Mouse (Mus musculus) forebrain, postnatal 0 days (tissue): ENCODE data around the gene Nup107. TPM values are rescaled to one million over a fixed set of nuclear protein-coding genes. Genes with fewer than 3 reads are reported as not detected.

Experiments used
- ATAC-seq: fragments of 200-750 bp; cut with Nextera tagmentation; 2 replicates; pipeline ENCODE4 v1.8.0; 2017; ENCODE audit warnings: mild to moderate bottlenecking, moderate library complexity
- DNase-seq: peaks from one replicate; pipeline ENCODE4 v3.0.0-alpha.2; 2015
- H3K27ac ChIP-seq: fragments of 300-500 bp; sonication (generic); 2 replicates; pipeline ENCODE4 v1.5.1; 2014; ENCODE audit warnings: low read depth, mild to moderate bottlenecking, antibody characterized with exemption, low read length, moderate library complexity, mixed read lengths
- H3K27me3 ChIP-seq: fragments of 300-500 bp; sonication (generic); 2 replicates; pipeline ENCODE4 v1.6.1; 2014; ENCODE audit warnings: mild to moderate bottlenecking, low read length, mixed read lengths; ENCODE audit not compliant: insufficient read depth
- H3K36me3 ChIP-seq: fragments of 300-500 bp; sonication (generic); 2 replicates; pipeline ENCODE4 v1.6.1; 2014; ENCODE audit warnings: mild to moderate bottlenecking, moderate library complexity; ENCODE audit not compliant: insufficient read depth
- H3K4me1 ChIP-seq: fragments of 300-500 bp; sonication (generic); 2 replicates; pipeline ENCODE4 v1.6.1; 2014; ENCODE audit warnings: antibody characterized with exemption; ENCODE audit not compliant: insufficient read depth
- H3K4me2 ChIP-seq: fragments of 300-500 bp; sonication (generic); 2 replicates; pipeline ENCODE4 v1.6.1; 2014; ENCODE audit warnings: low read depth, mild to moderate bottlenecking, moderate library complexity
- H3K4me3 ChIP-seq: fragments of 300-500 bp; sonication (generic); 2 replicates; pipeline ENCODE4 v1.5.1; 2014; ENCODE audit warnings: low read depth, low read length, mixed read lengths
- H3K9ac ChIP-seq: fragments of 300-500 bp; sonication (generic); 2 replicates; pipeline ENCODE4 v1.6.1; 2014; ENCODE audit warnings: mild to moderate bottlenecking
- H3K9me3 ChIP-seq: fragments of 300-500 bp; sonication (generic); 2 replicates; pipeline ENCODE4 v1.6.1; 2016; ENCODE audit warnings: low read length
- CTCF ChIP-seq: sonication (generic); IDR thresholded peaks from 2 replicates; pipeline ENCODE4 v1.5.1; 2016; ENCODE audit warnings: antibody characterized with exemption, control low read depth, low read depth
- WGBS: fragments of 180-500 bp; shearing (Covaris S2); extraction: QIAGEN DNeasy Blood & Tissue Kit; methylation state at CpG from one replicate; pipeline ENCODE4 v1.1.7; 2014; 5-methylcytosine and 5-hydroxymethylcytosine counted together
- polyA plus RNA-seq: library from polyadenylated mRNA; unstranded; fragments of >200 nt; fragmentation: Nextera tagmentation; extraction: Ambion mirVana; gene quantifications from 2 replicates; pipeline ENCODE4 v1.2.1, GENCODE M21; 2015
- total RNA-seq: library from RNA; depleted of rRNA; stranded (reverse); fragments of >200 nt; gene quantifications from 2 replicates; pipeline ENCODE4 v1.2.3, GENCODE M21; 2014

Gene Nup107
- total and polyA plus RNA-seq, 2 experiments from 2014 or later: 27.1 to 38.8 TPM

GRCm38 (mm10) chr10:117830797-117831196 lies 38.3 kb upstream of the Nup107 start:
- Histone ChIP-seq H3K27ac (no peak overlapping the region), H3K9ac (no peak overlapping the region), H3K4me3 (no peak overlapping the region), H3K4me2 (no peak overlapping the region), H3K4me1 (no peaks in the 10 kb centered on the region), H3K36me3 (no peaks in the 10 kb centered on the region), H3K9me3 (no peaks in the 10 kb centered on the region), H3K27me3 (no peaks in the 10 kb centered on the region)
- 93% methylated on average over 3 of the region's 3 CpGs for WGBS
- DNase-seq (no peak), ATAC-seq (no peak)
- no peak for TF ChIP-seq CTCF

DNA sequence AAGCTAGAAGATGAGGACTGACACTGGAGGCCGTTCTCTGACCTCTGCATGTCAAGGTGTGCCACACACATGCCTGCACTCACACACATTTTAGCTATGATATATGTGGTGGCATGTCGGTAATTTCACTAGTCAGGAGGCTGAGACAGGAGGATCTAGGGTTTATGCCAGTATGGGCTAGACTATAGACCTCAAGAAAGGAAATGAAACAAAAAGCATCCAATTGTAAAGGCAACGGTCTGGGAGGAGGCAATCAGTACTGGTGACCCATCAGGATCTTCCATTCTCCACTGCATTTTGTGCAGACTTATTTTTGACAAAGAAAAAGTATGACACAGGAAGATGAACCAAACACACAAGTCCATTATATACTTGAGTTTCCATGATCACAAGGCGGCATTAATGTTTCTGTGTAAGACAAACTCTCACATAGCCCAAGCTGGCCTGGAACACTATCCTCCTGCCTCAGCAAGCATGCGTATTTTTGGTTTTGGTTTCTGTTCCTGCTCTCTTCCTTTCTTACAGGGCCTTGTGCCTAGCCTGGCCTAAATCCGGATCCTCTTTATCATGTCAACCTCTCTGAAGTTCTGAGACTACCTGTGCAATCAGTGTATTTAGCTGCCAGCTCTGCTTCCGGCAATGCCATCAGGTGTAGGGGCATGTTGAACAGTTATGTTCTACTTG lies 37.1 kb upstream of the Nup107 start:
- TF ChIP-seq CTCF: no peak
- no peak for DNase-seq
- WGBS: 96% methylated on average over 7 of the region's 7 CpGs
- Histone ChIP-seq H3K4me3 (no peak overlapping the region), H3K27me3 (no peaks in the 10 kb centered on the region), H3K9me3 (no peaks in the 10 kb centered on the region), H3K9ac (no peak overlapping the region), H3K4me2 (no peak overlapping the region), H3K27ac (no peak overlapping the region), H3K4me1 (no peaks in the 10 kb centered on the region), H3K36me3 (no peaks in the 10 kb centered on the region)
- ATAC-seq: no peak

- Histone ChIP-seq H3K4me2 (no peak overlapping the region), H3K27me3 (no peaks in the 10 kb centered on the region), H3K27ac (no peak overlapping the region), H3K4me3 (no peak overlapping the region), H3K9ac (no peak overlapping the region), H3K4me1 (no peaks in the 10 kb centered on the region), H3K9me3 (no peaks in the 10 kb centered on the region), H3K36me3 (no peaks in the 10 kb centered on the region)
- no peak for TF ChIP-seq CTCF
- WGBS: 77% methylated on average over 4 of the region's 4 CpGs
- DNase-seq (no peak), ATAC-seq (no peak)
These were observed 36.5 kb upstream of the Nup107 start for GRCm38 (mm10) chr10:117829022-117829421.

DNA sequence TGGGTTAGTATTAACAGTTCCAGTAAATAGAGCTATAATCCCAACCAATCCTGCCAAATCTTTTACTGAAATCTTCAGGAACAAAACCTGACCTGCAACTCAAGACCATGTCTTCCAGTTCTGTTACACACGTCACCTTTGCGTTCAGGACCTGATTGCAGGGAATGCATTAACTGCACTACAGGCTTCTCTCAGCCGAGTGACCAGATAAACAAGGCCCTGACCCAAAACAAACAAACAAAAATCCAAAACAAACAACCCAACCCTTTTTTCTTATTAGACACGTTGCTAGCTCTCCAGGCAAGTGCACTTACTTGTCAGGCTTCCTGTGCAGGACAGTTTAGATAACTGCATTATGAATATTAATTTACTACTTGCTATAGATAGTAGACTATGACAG lies 36.0 kb upstream of the Nup107 start:
- TF ChIP-seq CTCF: no peak

GRCm38 (mm10) chr10:117824647-117825046 lies 32.1 kb upstream of the Nup107 start:
- DNase-seq (no peak), ATAC-seq (no peak)

More for the DNA sequence above, 36.0 kb upstream of the Nup107 start:
- H3K4me2 ChIP-seq: no peak overlapping the region
- DNase-seq (no peak), ATAC-seq (no peak)
- H3K4me1 ChIP-seq: no peaks in the 10 kb centered on the region
- H3K4me3 ChIP-seq: no peak overlapping the region
- 82% methylated on average over 4 of the region's 4 CpGs for whole genome bisulfite sequencing
- H3K9ac ChIP-seq: no peak overlapping the region
- no peaks in the 10 kb centered on the region for H3K27me3 ChIP-seq
- H3K27ac ChIP-seq: no peak overlapping the region
- 0 out of 2 replicates have a peak, but pooled peaks cover under 1% of the 10 kb centered on the region for H3K36me3 ChIP-seq
- no peaks in the 10 kb centered on the region for H3K9me3 ChIP-seq

GRCm38 (mm10) chr10:117824139-117824538 lies 31.6 kb upstream of the Nup107 start:
- no peak overlapping the region for H3K4me3 ChIP-seq
- no peak for DNase-seq
- no peaks in the 10 kb centered on the region for H3K4me1 ChIP-seq
- H3K36me3 ChIP-seq: peaks cover 26% of the 10 kb centered on the region
- ATAC-seq: no peak
- no peaks in the 10 kb centered on the region for H3K27me3 ChIP-seq
- no peak overlapping the region for H3K9ac ChIP-seq
- H3K27ac ChIP-seq: no peak overlapping the region
- peak; percentile 3; the same call in 1 of the 2 replicates for TF ChIP-seq CTCF
- 61% methylated on average over 4 of the region's 4 CpGs for WGBS
- no peaks in the 10 kb centered on the region for H3K9me3 ChIP-seq
- no peak overlapping the region for H3K4me2 ChIP-seq

More at GRCm38 (mm10) chr10:117824647-117825046, 32.1 kb upstream of the Nup107 start:
- H3K36me3 ChIP-seq: peaks cover 22% of the 10 kb centered on the region
- H3K9me3 ChIP-seq: no peaks in the 10 kb centered on the region
- 85% methylated on average over 4 of the region's 4 CpGs for WGBS
- no peak overlapping the region for H3K4me3 ChIP-seq
- no peak overlapping the region for H3K9ac ChIP-seq
- no peak overlapping the region for H3K4me2 ChIP-seq
- H3K27me3 ChIP-seq: no peaks in the 10 kb centered on the region
- H3K4me1 ChIP-seq: no peaks in the 10 kb centered on the region
- TF ChIP-seq CTCF: no peak
- no peak overlapping the region for H3K27ac ChIP-seq

DNA sequence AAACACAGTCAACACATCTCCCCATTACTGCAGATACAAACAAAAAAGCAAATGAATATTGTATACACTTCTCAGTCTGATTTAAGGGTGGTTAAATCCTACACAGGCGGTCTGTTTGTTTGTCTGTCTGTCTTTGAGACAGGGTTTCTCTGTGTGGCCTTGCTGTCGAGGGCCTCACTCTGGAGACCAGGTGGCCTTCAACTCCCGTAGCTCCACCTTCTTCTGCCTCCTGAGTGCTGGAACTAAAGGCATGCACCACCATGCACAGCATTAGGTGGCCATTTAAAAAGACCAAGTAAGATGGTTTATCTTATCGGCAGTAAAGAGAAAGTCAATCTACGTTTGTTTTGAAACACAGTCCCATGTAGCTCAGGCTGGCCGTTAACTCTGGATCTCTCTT lies 30.8 kb upstream of the Nup107 start:
- Histone ChIP-seq H3K9me3 (no peaks in the 10 kb centered on the region), H3K27ac (no peak overlapping the region), H3K4me2 (no peak overlapping the region), H3K4me3 (no peak overlapping the region), H3K27me3 (no peaks in the 10 kb centered on the region), H3K36me3 (peaks cover 30% of the 10 kb centered on the region), H3K9ac (no peak overlapping the region), H3K4me1 (no peaks in the 10 kb centered on the region)
- ATAC-seq (no peak), DNase-seq (no peak)
- WGBS: 88% methylated on average over 6 of the region's 6 CpGs
- no peak for TF ChIP-seq CTCF
